Mouse (Mus musculus) gonadal fat pad, adult 2 months (tissue): Measurements from ENCODE around the gene Onecut1. TPM values are rescaled to one million over a fixed set of nuclear protein-coding genes. Genes with fewer than 3 reads are reported as not detected.

Source experiments
- DNase-seq: peaks from one replicate; pipeline ENCODE4 v3.0.0-alpha.2; 2012; ENCODE audit warnings: low read depth
- polyA plus RNA-seq: library from polyadenylated mRNA; depleted of rRNA; stranded (reverse); fragments of >200 nt; gene quantifications from 2 replicates; pipeline ENCODE4 v1.2.3, GENCODE M21; 2012; rRNA removed

The Onecut1 gene
- polyA plus RNA-seq, result not detected in 2 replicates

- no peak for DNase-seq
These were observed at the start of gene Onecut1 for GRCm38 (mm10) chr9:74861561-74861980. TSS of gene Onecut1 (plus strand) at chr9:74861921.

GRCm38 (mm10) chr9:74819736-74820511 is 41.8 kb upstream of the Onecut1 start:
- DNase-seq, result no peak

GRCm38 (mm10) chr9:74825102-74825501 is 36.6 kb upstream of the Onecut1 start:
- DNase-seq, result no peak

- DNase-seq, result no peak
These were observed 32.5 kb upstream of the Onecut1 start for GRCm38 (mm10) chr9:74829206-74829605.

GRCm38 (mm10) chr9:74842890-74843289 is 18.8 kb upstream of the Onecut1 start:
- DNase-seq, result no peak

- no peak for DNase-seq
These were observed 14.6 kb upstream of the Onecut1 start for GRCm38 (mm10) chr9:74846867-74847830.

- no peak for DNase-seq
These were observed 13.1 kb upstream of the Onecut1 start for GRCm38 (mm10) chr9:74848411-74849194.

- DNase-seq, result no peak
These were observed 12.3 kb upstream of the Onecut1 start for GRCm38 (mm10) chr9:74849195-74849978.

- no peak for DNase-seq
These were observed 11.5 kb upstream of the Onecut1 start for GRCm38 (mm10) chr9:74849979-74850780.

- no peak for DNase-seq
These were observed 11.0 kb upstream of the Onecut1 start for GRCm38 (mm10) chr9:74850781-74851145.

- no peak for DNase-seq
These were observed 10.1 kb upstream of the Onecut1 start for GRCm38 (mm10) chr9:74851601-74852000.

GRCm38 (mm10) chr9:74852361-74852760 is 9.4 kb upstream of the Onecut1 start:
- no peak for DNase-seq

GRCm38 (mm10) chr9:74853191-74854072 is 8.3 kb upstream of the Onecut1 start:
- DNase-seq, result no peak

GRCm38 (mm10) chr9:74854073-74854591 is 7.6 kb upstream of the Onecut1 start:
- DNase-seq, result no peak

GRCm38 (mm10) chr9:74855446-74855845 is 6.3 kb upstream of the Onecut1 start:
- no peak for DNase-seq

GRCm38 (mm10) chr9:74856578-74857507 is 4.9 kb upstream of the Onecut1 start:
- DNase-seq, result no peak

- no peak for DNase-seq
These were observed 4.2 kb upstream of the Onecut1 start for GRCm38 (mm10) chr9:74857508-74857840.

- DNase-seq, result no peak
These were observed 3.6 kb upstream of the Onecut1 start for GRCm38 (mm10) chr9:74858111-74858510.
